Mouse (Mus musculus) cerebellum, postnatal 4 days (tissue): ENCODE measurements at regions not wholly inside any gene's neighbourhood (a gene's known extent, or its start where the extent isn't known, plus 50 kb on each side); places are given as distances from the start of the nearest gene placed in this dataset.

Experiments used
- DNase-seq, 2 experiments: peaks; one replicate each; pipeline ENCODE4 v3.0.0; 2022; ENCODE audit warnings: low spot score in 2 of 2, mixed read lengths in 1 of 2

DNA sequence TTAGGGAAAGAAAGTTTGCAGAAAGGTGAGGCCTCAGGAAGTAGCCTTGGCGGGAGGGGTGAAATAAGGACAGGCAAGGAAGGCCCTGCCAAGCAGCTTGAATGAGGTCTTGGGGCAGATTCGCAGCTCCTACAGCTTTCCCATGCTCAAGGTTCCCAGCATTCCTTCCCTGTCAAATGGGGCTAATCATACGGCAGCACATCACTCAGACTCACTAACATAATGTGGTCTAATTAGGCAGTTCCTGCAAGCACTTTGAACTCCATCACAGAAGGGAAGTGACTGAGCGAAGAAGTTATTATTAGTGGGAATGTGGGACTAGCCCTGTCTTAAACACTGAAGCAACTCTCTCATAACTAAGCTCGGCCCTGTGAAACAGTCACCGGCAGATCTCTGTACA lies 87.1 kb upstream of the Gm10260 start:
- DNase-seq: no peak

DNA sequence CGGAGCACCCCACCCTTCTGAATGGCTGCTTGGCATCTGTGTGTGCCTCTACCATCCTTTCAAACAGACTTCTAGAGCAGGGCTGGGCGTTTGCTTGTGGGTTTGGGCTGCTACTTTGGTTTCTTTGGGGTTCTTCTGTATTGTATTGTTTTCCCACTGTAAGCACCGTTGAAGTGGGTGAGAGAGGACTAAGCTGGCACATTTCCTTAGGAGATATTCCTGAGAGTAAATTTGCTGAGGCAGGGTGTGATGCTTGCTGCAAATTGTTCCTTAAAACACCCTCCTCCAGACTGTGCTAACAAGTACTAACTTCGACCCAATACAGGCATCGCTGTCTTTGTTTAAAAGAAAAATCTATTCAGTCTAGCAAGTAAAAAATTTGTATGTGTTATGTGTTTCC lies 84.7 kb upstream of the Gm10260 start:
- no peak for DNase-seq

DNA sequence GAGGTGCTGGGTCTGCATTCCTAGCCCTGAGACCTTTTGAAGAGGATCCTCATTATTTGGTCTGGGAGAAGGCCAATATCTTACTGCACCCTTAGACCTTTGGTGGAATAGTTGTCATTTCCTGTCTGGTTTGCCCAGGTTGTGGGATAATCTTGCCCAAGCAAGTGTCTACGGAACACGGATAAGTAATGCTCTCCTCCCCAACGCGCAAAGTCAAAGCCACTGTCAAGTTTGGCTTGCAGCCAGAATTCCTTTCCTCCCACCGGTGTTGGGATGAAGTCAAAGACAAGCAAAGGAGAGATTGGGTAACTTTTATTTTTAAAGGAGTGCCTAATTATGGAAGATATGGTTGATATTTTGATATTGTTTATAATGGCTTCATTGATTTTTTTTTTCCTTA lies 82.4 kb upstream of the Gm10260 start:
- no peak for DNase-seq

DNA sequence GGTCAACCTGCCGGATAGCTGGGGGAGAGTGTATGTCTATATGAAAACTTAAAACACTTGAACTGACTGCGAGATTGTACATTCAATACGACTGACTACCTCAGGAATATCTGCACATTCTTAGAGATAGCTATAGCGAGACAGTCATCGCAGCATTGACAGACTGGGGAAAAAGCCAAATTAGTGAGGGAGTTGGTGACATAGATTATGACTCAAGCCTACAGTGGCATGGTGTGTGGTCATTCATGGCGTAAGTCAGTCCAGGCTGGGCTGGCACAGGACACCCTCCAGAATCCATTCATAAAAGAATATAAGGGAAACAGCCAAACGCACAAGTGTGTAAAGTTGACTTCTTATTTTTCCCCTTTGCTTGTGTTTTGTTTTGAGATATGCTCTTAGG lies 81.1 kb upstream of the Gm10260 start:
- no peak for DNase-seq

DNA sequence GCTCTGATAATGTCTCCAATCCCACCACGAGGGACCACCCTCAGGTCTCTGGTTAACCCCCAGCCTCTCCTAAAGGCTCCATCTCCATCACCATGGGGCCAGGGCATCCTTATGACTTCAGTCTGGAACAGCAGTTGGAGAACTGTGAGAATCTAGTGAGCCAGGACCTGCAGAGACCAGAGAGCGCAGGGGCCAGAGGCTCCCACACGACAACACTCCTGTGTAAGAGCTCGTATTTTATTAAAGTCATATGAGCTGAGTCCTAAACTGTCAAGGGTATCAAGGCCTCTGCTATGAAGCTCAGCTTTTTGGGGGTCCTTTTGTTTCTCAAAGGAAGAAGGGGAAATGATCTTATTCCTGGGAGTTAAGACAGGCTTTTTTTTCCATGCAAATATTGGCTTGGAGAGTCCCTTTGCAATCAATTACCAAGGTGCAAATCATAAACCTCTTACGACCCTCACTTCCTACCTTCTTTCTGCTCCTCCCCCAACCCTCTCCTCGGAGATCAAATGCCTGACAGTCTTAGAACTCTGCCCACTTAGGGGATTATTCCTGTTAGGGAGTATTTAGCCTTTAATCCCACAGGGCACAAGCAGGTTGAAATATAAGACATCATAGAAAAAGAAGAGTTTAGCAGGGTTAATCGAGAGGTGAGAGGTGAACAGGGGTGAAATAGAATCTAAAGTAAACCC lies 79.3 kb upstream of the Gm10260 start:
- no peak for DNase-seq

DNA sequence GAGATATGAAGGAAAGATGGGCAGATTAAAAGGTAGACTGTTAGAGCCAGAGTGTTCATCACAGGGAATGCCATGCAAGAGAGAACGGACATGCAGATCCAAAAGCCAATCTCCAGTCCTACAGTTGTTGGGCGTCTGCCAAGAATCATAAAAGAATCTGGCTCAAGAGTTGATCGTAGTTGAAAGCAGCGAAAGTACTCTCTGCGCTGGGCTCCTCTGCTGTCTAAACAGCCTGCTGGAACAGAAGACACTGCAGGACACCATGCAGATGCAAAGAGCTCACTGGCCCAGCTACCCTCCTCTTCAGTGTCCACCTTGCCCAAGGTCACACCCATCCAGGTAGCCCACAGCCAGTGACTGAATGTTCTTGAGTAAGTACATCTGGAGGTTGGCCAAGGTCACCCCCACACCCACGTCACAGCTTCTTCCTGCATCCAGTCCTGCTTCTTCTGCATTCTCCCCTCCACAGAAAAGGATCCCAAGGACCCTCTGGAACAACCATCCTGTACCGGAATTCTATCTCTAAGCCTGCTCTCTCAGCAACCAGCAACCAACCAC lies 77.1 kb upstream of the Gm10260 start:
- DNase-seq: peak in 1 of 2 experiments; percentile 7

DNA sequence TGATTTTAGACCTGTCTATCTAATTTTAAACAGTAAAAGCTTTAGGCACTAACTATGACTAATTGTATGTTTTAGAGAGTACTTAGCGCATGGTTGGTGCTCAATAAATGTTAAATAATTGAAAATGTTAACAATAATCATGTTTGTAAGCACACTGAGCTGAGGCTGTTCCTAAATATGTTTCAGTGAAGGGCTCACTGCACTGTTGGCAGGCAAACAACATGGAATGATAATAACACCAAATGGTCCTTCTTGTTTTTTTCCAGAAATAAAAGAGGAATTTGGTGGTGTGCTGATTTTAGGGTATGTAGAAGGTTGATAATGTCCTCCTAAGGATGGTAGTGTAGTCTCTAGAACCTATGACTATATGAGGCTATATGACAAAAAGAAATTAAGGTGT lies 72.0 kb upstream of the Gm10260 start:
- DNase-seq: no peak

DNA sequence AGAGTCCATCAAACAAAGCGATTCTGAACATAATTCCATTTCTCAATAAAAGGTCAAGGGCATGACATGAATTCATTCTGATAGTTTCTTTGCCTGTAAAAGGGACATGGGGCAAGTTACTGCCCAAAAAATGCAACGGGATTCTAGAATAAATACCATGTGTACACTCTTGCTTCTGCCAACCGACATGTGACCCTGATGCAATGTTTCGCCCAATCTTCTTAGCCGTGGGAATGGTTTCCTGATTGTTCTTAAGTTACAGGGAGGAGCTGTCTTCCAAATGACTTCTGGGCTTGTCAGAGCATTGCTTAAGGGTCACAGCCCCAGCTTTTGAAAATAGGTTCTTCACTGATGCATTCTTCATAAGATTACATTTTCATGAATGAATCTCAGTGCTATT lies 71.4 kb upstream of the Gm10260 start:
- no peak for DNase-seq

DNA sequence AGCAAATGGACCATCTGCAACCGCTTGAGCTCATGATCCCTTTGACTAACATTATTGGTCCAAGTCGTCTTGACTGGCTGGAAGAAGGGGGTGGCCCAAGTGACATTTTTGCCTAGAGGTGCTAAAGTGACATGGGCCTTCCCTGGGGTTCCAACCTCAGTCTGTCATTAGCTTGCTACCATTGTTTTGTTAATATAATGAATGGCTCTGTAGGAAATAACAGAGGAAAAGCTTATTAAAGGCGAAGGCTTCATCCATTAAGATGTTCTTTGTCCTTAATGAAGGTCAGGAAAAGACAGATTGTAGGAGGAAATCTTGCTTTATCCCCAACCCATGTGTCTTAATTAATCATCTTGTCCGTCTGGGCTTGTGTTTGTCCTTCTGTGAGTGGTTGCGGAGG lies 69.1 kb upstream of the Gm10260 start:
- DNase-seq: no peak

DNA sequence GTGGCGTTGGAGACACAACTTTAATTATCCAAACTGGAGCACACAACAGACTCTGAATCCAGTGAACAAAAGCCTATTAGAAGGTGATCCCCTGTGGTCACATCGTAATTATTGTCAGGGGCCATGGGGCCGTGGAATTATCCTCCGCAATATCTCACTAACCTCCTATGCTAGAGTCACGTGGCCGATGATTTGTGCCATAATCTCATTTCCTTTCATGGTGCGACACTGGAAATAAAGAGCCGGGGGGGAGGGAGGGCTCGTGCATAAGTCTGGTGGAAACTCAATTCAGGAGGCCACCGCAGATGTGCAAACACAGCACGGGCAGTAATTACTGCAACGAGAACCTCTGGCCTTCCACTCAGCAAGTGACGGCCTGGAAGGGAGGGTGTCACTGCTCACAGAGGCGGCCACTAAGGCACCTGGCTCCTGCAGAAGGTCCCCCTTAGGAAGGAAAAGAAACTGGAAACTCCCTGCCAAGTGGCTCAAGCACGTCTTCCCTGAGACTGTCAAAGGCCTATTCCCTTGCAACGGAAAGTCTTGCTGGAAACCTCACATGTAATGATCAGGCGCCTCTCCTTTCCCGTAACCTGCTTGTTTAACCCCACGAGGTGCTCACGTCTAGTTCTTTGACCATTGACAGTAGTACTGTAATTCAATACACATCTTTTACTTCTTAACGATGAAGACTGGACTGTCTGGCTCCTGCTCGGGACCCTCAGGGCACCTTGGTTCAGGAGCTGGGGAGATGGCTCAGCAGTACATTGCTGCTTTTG lies 65.6 kb upstream of the Gm10260 start:
- DNase-seq: no peak

DNA sequence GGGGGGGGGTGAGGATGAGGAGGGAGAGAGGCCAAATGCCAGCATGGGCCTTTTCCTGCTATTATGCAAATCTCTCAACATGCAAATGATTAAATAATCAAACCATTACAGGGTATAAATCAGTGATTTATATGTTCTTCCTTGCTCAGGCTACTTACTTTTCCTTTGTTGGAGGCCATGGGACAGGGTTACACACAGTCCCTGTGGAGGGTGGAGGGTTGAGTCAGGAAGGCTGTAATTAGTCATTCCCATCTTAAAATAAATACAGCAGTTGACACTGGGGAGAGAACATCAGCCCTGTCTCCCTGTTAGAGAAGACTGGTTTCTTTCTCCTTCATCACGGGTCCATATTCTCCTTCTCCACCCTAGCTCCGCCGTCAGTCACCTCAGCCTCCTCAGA lies 64.9 kb upstream of the Gm10260 start:
- no peak for DNase-seq

DNA sequence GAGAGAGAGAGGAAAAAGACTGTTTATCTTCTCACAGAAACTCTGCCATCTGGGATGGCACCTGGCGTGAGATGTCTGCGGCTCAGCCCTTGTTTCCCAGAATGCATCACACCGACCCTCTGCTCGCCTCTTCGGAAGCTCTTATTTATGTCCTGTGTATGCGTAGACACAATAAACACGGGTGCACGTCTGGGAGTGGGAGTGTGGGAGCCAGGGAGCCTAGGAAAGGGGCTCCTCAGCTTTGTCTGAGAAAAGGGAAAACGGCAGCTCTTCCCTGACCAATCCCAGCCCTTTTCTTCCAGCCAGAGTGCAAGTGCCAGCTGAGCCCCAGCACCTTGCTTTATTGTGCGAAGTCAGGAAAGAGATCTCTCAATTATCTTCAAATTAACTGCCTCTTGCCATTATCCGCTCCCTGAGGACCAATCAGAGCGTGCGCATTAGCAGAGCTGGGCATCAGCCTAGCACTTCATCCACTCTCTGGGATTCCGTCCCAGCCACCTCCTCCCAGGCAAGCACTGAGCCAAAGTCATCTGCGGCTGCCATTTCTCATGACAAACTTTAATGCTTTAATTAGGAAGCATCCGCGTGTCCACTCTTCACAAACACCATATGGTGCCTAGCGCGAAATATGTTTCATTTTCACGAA lies 63.8 kb upstream of the Gm10260 start:
- DNase-seq: peak in 1 of 2 experiments; percentile 61

DNA sequence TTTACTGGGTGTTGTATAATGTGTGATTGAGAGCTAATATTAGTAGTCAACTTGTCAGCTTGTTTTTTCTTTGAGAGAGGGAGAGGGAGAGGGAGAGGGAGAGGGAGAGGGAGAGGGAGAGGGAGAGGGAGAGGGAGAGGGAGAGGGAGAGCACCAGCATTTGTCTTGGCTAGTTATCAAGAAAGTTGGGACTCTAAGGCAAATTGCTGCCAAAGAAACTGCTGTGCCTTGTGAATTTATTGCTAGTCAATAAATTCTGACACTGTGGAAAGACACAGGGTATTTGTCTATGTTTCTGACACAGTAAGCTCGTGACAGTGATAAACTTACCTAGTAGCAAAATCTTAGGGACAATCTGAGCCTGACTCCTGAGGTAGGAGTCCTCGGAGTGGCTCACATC lies 61.2 kb upstream of the Gm10260 start:
- no peak for DNase-seq

DNA sequence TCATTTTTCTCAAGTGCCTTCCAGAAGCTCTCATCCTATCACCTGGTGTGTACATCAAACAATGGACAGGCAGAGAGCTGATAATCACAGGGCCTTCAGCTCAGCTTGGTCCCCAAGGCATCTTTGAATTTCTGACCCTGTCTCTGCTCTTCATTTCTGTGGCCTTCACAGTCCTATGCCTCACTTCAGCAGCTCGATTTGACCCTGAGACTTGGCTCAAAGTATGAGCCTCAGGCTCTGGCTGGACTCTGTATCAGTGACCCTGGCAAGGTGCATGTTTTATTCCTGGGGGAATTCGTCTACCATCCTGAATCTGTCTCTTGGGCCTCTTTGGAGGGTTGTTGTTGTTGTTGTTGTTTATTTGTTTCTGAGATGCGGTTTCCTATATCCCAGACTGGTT lies 60.6 kb upstream of the Gm10260 start:
- no peak for DNase-seq

DNA sequence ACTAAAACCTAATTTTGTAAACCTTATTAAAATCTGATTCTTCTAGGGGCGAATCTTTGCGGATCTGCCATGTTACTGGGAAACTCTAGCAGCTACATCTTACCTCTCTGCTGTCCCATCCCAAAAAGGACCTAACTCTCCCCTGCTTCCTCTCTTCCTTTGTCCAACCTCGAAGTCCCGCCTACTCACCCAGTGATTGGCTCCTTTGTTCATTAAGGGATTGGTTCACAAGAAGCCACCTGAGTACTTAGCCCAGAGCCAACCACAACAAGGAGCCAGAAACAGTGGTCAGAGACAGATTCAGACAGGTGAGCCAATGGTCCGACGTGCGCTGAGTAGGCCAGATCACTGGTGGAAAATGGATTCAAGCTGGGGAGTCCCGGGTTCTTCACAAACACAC lies 60.0 kb upstream of the Gm10260 start:
- no peak for DNase-seq

DNA sequence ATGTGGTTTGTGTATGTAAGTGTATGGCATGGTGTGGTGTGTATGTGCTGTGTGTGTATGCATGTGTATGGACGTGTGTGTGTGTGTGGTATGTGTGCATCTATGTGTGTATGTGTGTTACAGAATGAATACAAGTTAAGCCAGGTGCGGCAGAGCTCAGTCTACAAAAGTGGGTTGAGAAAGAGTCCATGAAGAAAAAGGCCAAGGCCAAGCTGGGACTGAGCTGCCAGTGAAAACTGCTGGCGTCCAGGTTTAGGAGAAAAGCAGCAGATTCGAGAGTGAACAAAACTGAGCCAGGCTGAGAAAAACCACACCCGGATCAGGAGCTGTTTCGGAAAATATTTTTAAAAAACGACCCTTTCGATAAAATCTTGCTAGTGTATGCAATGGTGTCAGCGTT lies 58.6 kb upstream of the Gm10260 start:
- DNase-seq: no peak

DNA sequence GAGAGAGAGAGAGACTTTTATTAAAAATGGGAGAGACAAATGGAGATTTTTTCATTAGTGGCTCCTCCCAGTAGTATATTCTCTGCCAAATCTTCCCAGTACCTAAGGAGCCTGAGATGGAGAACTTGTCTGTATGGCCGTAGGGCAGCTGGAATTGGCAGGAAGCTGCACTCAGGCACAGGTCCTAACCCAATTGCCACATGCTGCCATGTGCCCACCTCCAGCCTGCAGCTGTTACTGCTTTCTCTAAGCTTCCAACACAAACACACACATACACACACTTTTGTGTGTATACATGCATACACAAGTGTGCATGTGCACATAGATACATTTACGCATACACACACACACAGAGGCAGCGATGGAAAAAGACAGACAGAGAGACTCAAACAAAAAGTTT lies 56.5 kb upstream of the Gm10260 start:
- DNase-seq: no peak
